Mouse (Mus musculus) heart, postnatal 0 days (tissue): Measurements from ENCODE around the gene Lgals9.

Source experiments
- CTCF ChIP-seq: IDR thresholded peaks from 2 replicates; pipeline ENCODE4 v1.5.1; 2016; ENCODE audit warnings: antibody characterized with exemption, control low read depth, low read depth
- EP300 ChIP-seq: IDR thresholded peaks from 2 replicates; pipeline ENCODE4 v1.6.1; 2016; ENCODE audit warnings: antibody characterized with exemption, low read depth

DNA sequence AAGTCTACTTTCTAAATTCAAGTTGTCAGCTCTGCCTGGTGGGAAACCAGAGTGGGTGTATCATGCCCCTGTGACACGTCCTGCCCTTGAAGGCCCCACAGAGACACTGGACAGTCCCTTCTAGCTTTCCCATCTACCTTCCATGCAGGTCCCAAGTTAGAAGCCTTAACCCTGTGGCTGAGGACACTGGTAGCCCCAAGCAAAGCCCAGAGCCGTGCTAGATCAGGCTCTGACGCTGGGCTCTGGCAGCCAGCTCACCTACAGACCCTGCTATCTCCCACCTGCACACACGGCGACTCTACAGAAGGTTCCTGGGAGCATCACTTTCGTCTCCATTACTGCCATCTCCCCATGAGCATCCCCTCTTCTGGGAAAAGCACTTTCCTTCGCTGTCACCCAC, 1.2 kb downstream of the Lgals9 start:
- TF ChIP-seq CTCF (no peak), EP300 (no peak)
